ENCODE assay signal across 20 mouse cellular contexts in the genomic region with DNA sequence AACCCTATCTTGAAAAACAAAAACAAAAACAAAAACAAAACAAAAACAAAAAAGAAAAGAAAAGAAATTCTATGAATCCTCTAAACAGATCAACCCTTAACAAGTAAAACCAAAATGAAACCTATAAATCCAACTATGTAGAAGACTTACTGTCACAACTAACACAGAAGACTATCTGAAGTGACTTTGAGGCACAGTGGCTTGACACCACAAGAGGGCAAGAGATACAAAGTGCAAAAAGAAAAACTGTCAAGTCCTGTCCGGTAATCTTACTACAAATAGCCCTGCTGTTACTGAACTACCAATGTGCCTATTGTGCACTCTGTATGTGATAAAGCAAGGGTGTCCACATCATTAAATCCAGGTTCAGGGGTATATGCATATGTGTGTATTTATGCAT.
"Had no signal": no experiment of that assay in that cellular context is flagged by ENCODE, and none has a peak within 500 bp of the region (broad histone marks: within the 10 kb centered on the region; RNA-seq: fewer than 3 reads in every experiment).

No protein-coding gene starts in this region.

- H3K4me3 ChIP-seq: layer of hippocampus, adult 2 months; limb, embryonic 10.5 days; limb, embryonic 13.5 days; liver, embryonic 13.5 days; midbrain, embryonic 12.5 days; midbrain, embryonic 15.5 days; neural tube, embryonic 12.5 days; neural tube, embryonic 15.5 days had no signal

- H3K27ac ChIP-seq: layer of hippocampus, adult 2 months; limb, embryonic 10.5 days; limb, embryonic 13.5 days; liver, embryonic 13.5 days; macrophage; midbrain, embryonic 12.5 days; midbrain, embryonic 15.5 days; neural tube, embryonic 12.5 days; neural tube, embryonic 15.5 days; stomach, postnatal 0 days had no signal

- H3K9me3 ChIP-seq: limb, embryonic 10.5 days; liver, embryonic 13.5 days; midbrain, embryonic 15.5 days; neural tube, embryonic 12.5 days; neural tube, embryonic 15.5 days had no signal

- H3K4me1 ChIP-seq: limb, embryonic 10.5 days; limb, embryonic 13.5 days; midbrain, embryonic 12.5 days; midbrain, embryonic 15.5 days; neural tube, embryonic 12.5 days had no signal

- ATAC-seq: lung, postnatal 0 days; midbrain, embryonic 15.5 days had no signal

- H3K9ac ChIP-seq: limb, embryonic 13.5 days; liver, embryonic 13.5 days; lung, embryonic 14.5 days; midbrain, embryonic 12.5 days; midbrain, embryonic 15.5 days; neural tube, embryonic 12.5 days; neural tube, embryonic 15.5 days had no signal

- DNase-seq: kidney, adult 9 months; kidney, postnatal 25 days; layer of hippocampus, adult 9-11 months; liver, embryonic 13.5 days; lung, embryonic 14.5 days; right cerebral cortex, adult 18-20 months; right cerebral cortex, postnatal 14 days; right cerebral cortex, postnatal 4 days; thymus, adult 2 months; thymus, postnatal 14 days had no signal

- H3K36me3 ChIP-seq: limb, embryonic 10.5 days; limb, embryonic 13.5 days; midbrain, embryonic 12.5 days; midbrain, embryonic 15.5 days; neural tube, embryonic 12.5 days; neural tube, embryonic 15.5 days had no signal

- H3K27me3 ChIP-seq: limb, embryonic 13.5 days; liver, embryonic 13.5 days; midbrain, embryonic 12.5 days; midbrain, embryonic 15.5 days; neural tube, embryonic 12.5 days; neural tube, embryonic 15.5 days had no signal

- H3K4me2 ChIP-seq: limb, embryonic 13.5 days; liver, embryonic 13.5 days; lung, embryonic 14.5 days; midbrain, embryonic 12.5 days; midbrain, embryonic 15.5 days; neural tube, embryonic 12.5 days; neural tube, embryonic 15.5 days had no signal
